Mouse (Mus musculus) Muller cell, postnatal 12 days (primary cell): Measurements from ENCODE around the gene Chit1.

Source experiments
- DNase-seq: peaks from one replicate; pipeline ENCODE4 v3.0.0-alpha.2; 2015; ENCODE audit errors: inconsistent ontology term

The Chit1 gene

GRCm38 (mm10) chr1:134110979-134111378 lies at the start of gene Chit1:
Gene Chit1, plus strand, starts transcription at chr1:134111242.
- DNase-seq = no peak

GRCm38 (mm10) chr1:134061915-134062314 lies 49.1 kb upstream of the Chit1 start:
- DNase-seq = no peak

GRCm38 (mm10) chr1:134062411-134063085 lies 48.5 kb upstream of the Chit1 start:
- DNase-seq = peak; percentile 73

GRCm38 (mm10) chr1:134063086-134063772 lies 47.8 kb upstream of the Chit1 start:
- peak; percentile 95 for DNase-seq

GRCm38 (mm10) chr1:134063773-134064125 lies 47.3 kb upstream of the Chit1 start:
- no peak for DNase-seq

GRCm38 (mm10) chr1:134064296-134064831 lies 46.7 kb upstream of the Chit1 start:
- no peak for DNase-seq

- no peak for DNase-seq
Measured at GRCm38 (mm10) chr1:134065241-134065809, 45.7 kb upstream of the Chit1 start.

- DNase-seq = no peak
Measured at GRCm38 (mm10) chr1:134066554-134066953, 44.5 kb upstream of the Chit1 start.

- DNase-seq = no peak
Measured at GRCm38 (mm10) chr1:134067143-134067619, 43.9 kb upstream of the Chit1 start.

- no peak for DNase-seq
Measured at GRCm38 (mm10) chr1:134070099-134070669, 40.9 kb upstream of the Chit1 start.

- peak; percentile 47 for DNase-seq
Measured at GRCm38 (mm10) chr1:134071411-134072018, 39.5 kb upstream of the Chit1 start.

GRCm38 (mm10) chr1:134073061-134073564 lies 37.9 kb upstream of the Chit1 start:
- peak; percentile 20 for DNase-seq

- no peak for DNase-seq
Measured at GRCm38 (mm10) chr1:134073658-134074057, 37.4 kb upstream of the Chit1 start.

GRCm38 (mm10) chr1:134074184-134074583 lies 36.9 kb upstream of the Chit1 start:
- peak; percentile 62 for DNase-seq

- peak; percentile 70 for DNase-seq
Measured at GRCm38 (mm10) chr1:134074606-134075005, 36.4 kb upstream of the Chit1 start.

- no peak for DNase-seq
Measured at GRCm38 (mm10) chr1:134075532-134075931, 35.5 kb upstream of the Chit1 start.

GRCm38 (mm10) chr1:134076789-134077188 lies 34.3 kb upstream of the Chit1 start:
- no peak for DNase-seq

- peak; percentile 69 for DNase-seq
Measured at GRCm38 (mm10) chr1:134077389-134078060, 33.5 kb upstream of the Chit1 start.

- DNase-seq = peak; percentile 49
Measured at GRCm38 (mm10) chr1:134078061-134078795, 32.8 kb upstream of the Chit1 start.

- peak; percentile 100 for DNase-seq
Measured at GRCm38 (mm10) chr1:134078802-134079476, 32.1 kb upstream of the Chit1 start, which contains the start of gene Btg2. Gene Btg2, minus strand, starts transcription at chr1:134079120.
